Mouse (Mus musculus) erythroblast, embryonic 14.5 days (primary cell): Measurements from ENCODE around the gene Fam151b.

ENCODE experiments used
- GATA1 ChIP-seq: IDR thresholded peaks from 2 replicates; pipeline ENCODE4 v1.6.1; 2012; ENCODE audit warnings: low read length, inconsistent platforms, mixed read lengths
- TAL1 ChIP-seq: IDR thresholded peaks from 3 replicates; pipeline ENCODE4 v1.6.1; 2012; ENCODE audit warnings: low read length, inconsistent platforms, mixed read lengths

DNA sequence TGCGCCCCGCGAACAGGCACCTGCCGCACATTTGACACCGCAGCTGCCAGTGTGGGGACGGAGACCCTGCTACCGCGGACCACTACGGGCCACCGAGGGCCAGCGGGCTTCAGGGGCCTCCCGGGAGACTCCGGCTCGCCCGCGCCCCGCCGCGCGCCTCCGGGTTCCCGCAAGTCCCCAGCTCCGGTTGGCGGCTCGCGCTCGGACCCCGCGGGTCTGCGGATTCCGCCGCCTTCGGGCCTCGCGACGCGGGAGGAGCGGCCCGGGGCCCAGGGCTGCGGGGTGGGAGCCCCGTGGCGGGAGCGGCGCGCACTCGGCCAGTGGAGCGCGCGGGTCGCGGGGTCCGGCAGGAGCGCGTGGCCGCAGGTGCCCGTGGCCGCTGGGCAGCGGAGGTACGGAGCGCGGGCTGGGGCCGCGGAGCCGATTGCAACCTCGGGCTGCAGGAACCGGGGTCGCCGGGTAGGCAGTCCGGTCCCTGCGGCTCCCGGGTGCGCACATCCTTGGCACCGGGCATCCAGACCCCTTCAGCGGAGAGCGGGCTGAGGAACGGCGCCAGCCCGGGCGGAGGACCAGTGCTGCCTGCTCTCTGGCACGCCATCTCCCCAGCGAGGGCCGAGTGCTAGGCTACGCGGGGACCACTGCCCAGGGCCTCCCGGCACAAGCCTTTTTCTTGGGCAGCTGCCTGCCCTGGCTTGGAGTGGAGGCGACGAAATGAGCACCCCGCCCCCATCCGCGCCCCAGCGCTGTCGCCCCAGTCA, 57.3 kb downstream of the Fam151b start:
- TF ChIP-seq GATA1: no peak
- TF ChIP-seq TAL1: no peak
